Mouse (Mus musculus): ENCODE results near the gene Glb1l. TPM values are rescaled to one million over a fixed set of nuclear protein-coding genes. Genes with fewer than 3 reads are reported as not detected.

Glb1l gene
- polyA plus RNA-seq, 2 experiments: 17.7 to 41.4 TPM

GRCm38 (mm10) chr1:75230335-75230994 lies 19.9 kb upstream of the Glb1l start:
- H3K9ac ChIP-seq (ENCODE audit: low read depth, low read length, severe bottlenecking): no peak overlapping the region
- no peak for TF ChIP-seq POLR2A (IDR thresholded peaks at IDR 0.05; ENCODE audit: borderline replicate concordance, extremely low read depth, insufficient read depth, insufficient read length)
- H3K4me1 ChIP-seq (ENCODE audit: control insufficient read depth, insufficient read depth, low read length): no peaks in the 10 kb centered on the region
- no peaks in the 10 kb centered on the region for H3K27me3 ChIP-seq (ENCODE audit: control insufficient read depth, insufficient read depth, low read length)
- H3K36me3 ChIP-seq (ENCODE audit: control insufficient read depth, insufficient read depth, low read length): no peaks in the 10 kb centered on the region
- DNase-seq (ENCODE audit: low spot score) (no peak), ATAC-seq (ENCODE audit: low FRiP score, low read depth) (no peak)
- no peaks in the 10 kb centered on the region for H3K9me3 ChIP-seq (ENCODE audit: control insufficient read depth, low read length)
- no peak overlapping the region for H3K27ac ChIP-seq (replicated peaks; ENCODE audit: low read depth, low read length)
- H3K4me3 ChIP-seq (replicated peaks; ENCODE audit: low read length): no peak overlapping the region
- WGBS: 67% methylated on average over 7 of the region's 7 CpGs
- H3K4me2 ChIP-seq (replicated peaks; ENCODE audit: low read depth, low read length, severe bottlenecking): no peak overlapping the region

GRCm38 (mm10) chr1:75229158-75229557 lies 18.5 kb upstream of the Glb1l start:
- DNase-seq (ENCODE audit: low spot score): no peak
- H3K27me3 ChIP-seq (ENCODE audit: control insufficient read depth, insufficient read depth, low read length): no peaks in the 10 kb centered on the region
- no peak overlapping the region for H3K4me3 ChIP-seq (replicated peaks; ENCODE audit: low read length)
- H3K9me3 ChIP-seq (ENCODE audit: control insufficient read depth, low read length): no peaks in the 10 kb centered on the region
- ATAC-seq (ENCODE audit: low FRiP score, low read depth): no peak
- WGBS: 79% methylated on average over 4 of the region's 4 CpGs
- H3K4me1 ChIP-seq (ENCODE audit: control insufficient read depth, insufficient read depth, low read length): no peaks in the 10 kb centered on the region
- H3K4me2 ChIP-seq (replicated peaks; ENCODE audit: low read depth, low read length, severe bottlenecking): no peak overlapping the region
- no peak for TF ChIP-seq POLR2A (IDR thresholded peaks at IDR 0.05; ENCODE audit: borderline replicate concordance, extremely low read depth, insufficient read depth, insufficient read length)
- no peak overlapping the region for H3K9ac ChIP-seq (ENCODE audit: low read depth, low read length, severe bottlenecking)
- H3K27ac ChIP-seq (replicated peaks; ENCODE audit: low read depth, low read length): no peak overlapping the region
- no peaks in the 10 kb centered on the region for H3K36me3 ChIP-seq (ENCODE audit: control insufficient read depth, insufficient read depth, low read length)

DNA sequence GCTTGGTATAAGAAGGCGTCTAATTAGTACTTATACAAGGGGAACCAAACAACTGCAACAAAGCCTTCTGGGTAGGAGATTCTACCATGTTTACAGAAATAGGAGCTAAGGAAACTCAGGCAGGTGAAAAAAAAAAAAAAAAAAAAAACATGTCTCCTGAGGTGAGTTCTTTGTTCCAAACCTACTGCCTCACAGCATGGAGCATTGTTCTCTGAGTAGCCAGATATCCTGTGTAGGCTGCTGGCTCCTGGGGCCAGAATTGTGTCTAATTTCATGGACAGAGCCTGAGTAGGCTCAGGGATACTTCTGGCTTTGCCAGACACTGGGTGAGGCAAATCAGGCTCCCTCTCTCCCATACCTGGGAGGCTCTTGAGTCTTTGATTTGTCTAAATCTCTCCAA lies 17.0 kb upstream of the Glb1l start:
- Histone ChIP-seq H3K4me3 (replicated peaks; ENCODE audit: low read length) (no peak overlapping the region), H3K27ac (replicated peaks; ENCODE audit: low read depth, low read length) (no peak overlapping the region), H3K9me3 (ENCODE audit: control insufficient read depth, low read length) (no peaks in the 10 kb centered on the region), H3K36me3 (ENCODE audit: control insufficient read depth, insufficient read depth, low read length) (no peaks in the 10 kb centered on the region), H3K4me1 (ENCODE audit: control insufficient read depth, insufficient read depth, low read length) (no peaks in the 10 kb centered on the region), H3K27me3 (ENCODE audit: control insufficient read depth, insufficient read depth, low read length) (no peaks in the 10 kb centered on the region), H3K9ac (ENCODE audit: low read depth, low read length, severe bottlenecking) (no peak overlapping the region), H3K4me2 (replicated peaks; ENCODE audit: low read depth, low read length, severe bottlenecking) (no peak overlapping the region)
- 65% methylated on average over 1 of the region's 1 CpGs for WGBS
- TF ChIP-seq POLR2A (IDR thresholded peaks at IDR 0.05; ENCODE audit: borderline replicate concordance, extremely low read depth, insufficient read depth, insufficient read length): no peak
- ATAC-seq (ENCODE audit: low FRiP score, low read depth) (no peak), DNase-seq (ENCODE audit: low spot score) (no peak)

DNA sequence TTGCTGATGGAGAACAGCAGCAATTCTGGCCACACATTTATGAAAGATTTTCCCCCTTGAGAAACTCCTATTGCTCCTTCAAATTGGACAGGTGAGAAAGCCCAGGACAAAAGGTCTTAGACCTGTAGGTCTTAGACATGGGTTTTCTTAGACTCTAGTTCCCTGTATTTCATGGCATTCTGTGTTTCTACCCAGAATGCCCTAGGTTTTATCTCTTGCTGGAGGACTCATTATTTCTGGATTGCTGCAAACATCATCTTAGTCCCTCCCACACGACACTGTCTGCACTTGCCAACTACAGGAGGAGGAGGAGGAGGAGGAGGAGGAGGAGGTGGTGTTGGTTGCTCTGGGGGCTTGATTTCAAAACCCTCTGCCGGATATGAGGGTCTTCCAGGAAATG lies 15.5 kb upstream of the Glb1l start:
- no peak overlapping the region for H3K4me3 ChIP-seq (replicated peaks; ENCODE audit: low read length)
- H3K9me3 ChIP-seq (ENCODE audit: control insufficient read depth, low read length): no peaks in the 10 kb centered on the region
- TF ChIP-seq POLR2A (IDR thresholded peaks at IDR 0.05; ENCODE audit: borderline replicate concordance, extremely low read depth, insufficient read depth, insufficient read length): no peak
- no peak overlapping the region for H3K9ac ChIP-seq (ENCODE audit: low read depth, low read length, severe bottlenecking)
- no peaks in the 10 kb centered on the region for H3K27me3 ChIP-seq (ENCODE audit: control insufficient read depth, insufficient read depth, low read length)
- no peak overlapping the region for H3K4me2 ChIP-seq (replicated peaks; ENCODE audit: low read depth, low read length, severe bottlenecking)
- H3K4me1 ChIP-seq (ENCODE audit: control insufficient read depth, insufficient read depth, low read length): no peaks in the 10 kb centered on the region
- WGBS: 71% methylated on average over 2 of the region's 2 CpGs
- DNase-seq (ENCODE audit: low spot score) (no peak), ATAC-seq (ENCODE audit: low FRiP score, low read depth) (no peak)
- no peak overlapping the region for H3K27ac ChIP-seq (replicated peaks; ENCODE audit: low read depth, low read length)
- H3K36me3 ChIP-seq (ENCODE audit: control insufficient read depth, insufficient read depth, low read length): no peaks in the 10 kb centered on the region

- Histone ChIP-seq H3K27me3 (ENCODE audit: control insufficient read depth, insufficient read depth, low read length) (0 out of 2 replicates have a peak, but pooled peaks cover 3% of the 10 kb centered on the region), H3K4me3 (replicated peaks; ENCODE audit: low read length) (no peak overlapping the region), H3K9me3 (ENCODE audit: control insufficient read depth, low read length) (no peaks in the 10 kb centered on the region), H3K27ac (replicated peaks; ENCODE audit: low read depth, low read length) (no peak overlapping the region), H3K9ac (ENCODE audit: low read depth, low read length, severe bottlenecking) (no peak overlapping the region), H3K4me2 (replicated peaks; ENCODE audit: low read depth, low read length, severe bottlenecking) (no peak overlapping the region), H3K36me3 (ENCODE audit: control insufficient read depth, insufficient read depth, low read length) (no peaks in the 10 kb centered on the region), H3K4me1 (ENCODE audit: control insufficient read depth, insufficient read depth, low read length) (no peaks in the 10 kb centered on the region)
- 79% methylated on average over 3 of the region's 3 CpGs for WGBS
- ATAC-seq (ENCODE audit: low FRiP score, low read depth) (no peak), DNase-seq (ENCODE audit: low spot score) (no peak)
- TF ChIP-seq POLR2A (IDR thresholded peaks at IDR 0.05; ENCODE audit: borderline replicate concordance, extremely low read depth, insufficient read depth, insufficient read length): no peak
Measured at GRCm38 (mm10) chr1:75225473-75225872, 14.9 kb upstream of the Glb1l start.
